Mouse (Mus musculus) heart, postnatal 0 days (tissue): ENCODE measurements around the gene Rad17. TPM values are rescaled to one million over a fixed set of nuclear protein-coding genes. Genes with fewer than 3 reads are reported as not detected.

Source experiments
- ATAC-seq: fragments of 200-750 bp; cut with Nextera tagmentation; 2 replicates; pipeline ENCODE4 v1.8.0; 2017; ENCODE audit warnings: low read depth, moderate number of reproducible peaks, moderate library complexity; ENCODE audit not compliant: insufficient read depth
- DNase-seq: peaks from one replicate; pipeline ENCODE4 v3.0.0-alpha.2; 2016; ENCODE audit warnings: low spot score
- H3K27ac ChIP-seq: fragments of 300-500 bp; sonication (generic); 2 replicates; pipeline ENCODE4 v1.5.1; 2014; ENCODE audit warnings: low read depth, mild to moderate bottlenecking
- H3K27me3 ChIP-seq: fragments of 300-500 bp; sonication (generic); 2 replicates; pipeline ENCODE4 v1.6.1; 2014; ENCODE audit warnings: low read length, mixed read lengths; ENCODE audit not compliant: control insufficient read depth, insufficient read depth
- H3K36me3 ChIP-seq: fragments of 300-500 bp; sonication (generic); replicated peaks from 2 replicates; pipeline ENCODE4 v1.6.1; 2014; ENCODE audit warnings: low read length, mixed read lengths; ENCODE audit not compliant: control insufficient read depth, insufficient read depth
- H3K4me1 ChIP-seq: fragments of 300-500 bp; sonication (generic); 2 replicates; pipeline ENCODE4 v1.6.1; 2014; ENCODE audit warnings: antibody characterized with exemption; ENCODE audit not compliant: control insufficient read depth, insufficient read depth
- H3K4me2 ChIP-seq: fragments of 300-500 bp; sonication (generic); 2 replicates; pipeline ENCODE4 v1.6.1; 2014; ENCODE audit warnings: low read depth, mild to moderate bottlenecking, low read length, moderate library complexity
- H3K4me3 ChIP-seq: fragments of 300-500 bp; sonication (generic); 2 replicates; pipeline ENCODE4 v1.5.1; 2014; ENCODE audit warnings: low read depth, low read length
- H3K9ac ChIP-seq: fragments of 300-500 bp; sonication (generic); replicated peaks from 2 replicates; pipeline ENCODE4 v1.6.1; 2014; ENCODE audit warnings: low read depth, low read length, mixed read lengths
- H3K9me3 ChIP-seq: fragments of 300-500 bp; sonication (generic); replicated peaks from 2 replicates; pipeline ENCODE4 v1.6.1; 2016; ENCODE audit warnings: low read length; ENCODE audit not compliant: control insufficient read depth
- CTCF ChIP-seq: IDR thresholded peaks from 2 replicates; pipeline ENCODE4 v1.5.1; 2016; ENCODE audit warnings: antibody characterized with exemption, control low read depth, low read depth
- EP300 ChIP-seq: IDR thresholded peaks from 2 replicates; pipeline ENCODE4 v1.6.1; 2016; ENCODE audit warnings: antibody characterized with exemption, low read depth
- WGBS: fragments of 180-500 bp; shearing (Covaris S2); extraction: QIAGEN DNeasy Blood & Tissue Kit; methylation state at CpG from one replicate; pipeline ENCODE4 v1.1.7; 2014; 5-methylcytosine and 5-hydroxymethylcytosine counted together
- polyA plus RNA-seq: library from polyadenylated mRNA; unstranded; fragments of >200 nt; fragmentation: Nextera tagmentation; extraction: Ambion mirVana; gene quantifications from 2 replicates; pipeline ENCODE4 v1.2.1, GENCODE M21; 2015
- total RNA-seq: library from RNA; depleted of rRNA; stranded (reverse); fragments of >200 nt; gene quantifications from 2 replicates; pipeline ENCODE4 v1.2.3, GENCODE M21; 2014; ENCODE audit warnings: low replicate concordance

The Rad17 gene
- total and polyA plus RNA-seq, 2 experiments from 2014 or later: 19.9 to 22.3 TPM

DNA sequence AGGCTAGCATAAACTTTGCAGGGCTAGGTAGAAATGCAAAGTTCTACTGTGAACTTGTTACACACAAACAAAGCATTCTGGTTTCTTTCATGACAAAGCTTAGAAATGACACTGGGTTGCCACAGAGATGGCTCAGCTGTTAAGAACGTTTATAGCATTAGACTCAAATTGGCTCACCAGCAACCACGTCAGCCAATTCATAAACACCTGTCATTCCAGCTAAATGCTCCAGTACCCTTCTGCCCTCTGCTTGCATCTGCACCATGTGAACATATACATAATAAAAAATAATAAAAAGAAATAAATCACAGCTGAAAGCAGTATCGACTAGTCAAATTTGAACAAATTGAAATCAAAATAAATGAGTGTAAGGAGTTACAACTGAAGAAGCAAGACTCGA, 28.6 kb downstream of the Rad17 start:
- no peak for TF ChIP-seq EP300
- no peak for TF ChIP-seq CTCF
- Histone ChIP-seq H3K27ac (no peak overlapping the region), H3K36me3 (peaks cover 68% of the 10 kb centered on the region), H3K27me3 (no peaks in the 10 kb centered on the region), H3K4me3 (no peak overlapping the region), H3K4me2 (no peak overlapping the region), H3K4me1 (no peaks in the 10 kb centered on the region), H3K9ac (no peak overlapping the region), H3K9me3 (no peaks in the 10 kb centered on the region)
- DNase-seq (no peak), ATAC-seq (no peak)
- 81% methylated on average over 4 of the region's 4 CpGs for WGBS

DNA sequence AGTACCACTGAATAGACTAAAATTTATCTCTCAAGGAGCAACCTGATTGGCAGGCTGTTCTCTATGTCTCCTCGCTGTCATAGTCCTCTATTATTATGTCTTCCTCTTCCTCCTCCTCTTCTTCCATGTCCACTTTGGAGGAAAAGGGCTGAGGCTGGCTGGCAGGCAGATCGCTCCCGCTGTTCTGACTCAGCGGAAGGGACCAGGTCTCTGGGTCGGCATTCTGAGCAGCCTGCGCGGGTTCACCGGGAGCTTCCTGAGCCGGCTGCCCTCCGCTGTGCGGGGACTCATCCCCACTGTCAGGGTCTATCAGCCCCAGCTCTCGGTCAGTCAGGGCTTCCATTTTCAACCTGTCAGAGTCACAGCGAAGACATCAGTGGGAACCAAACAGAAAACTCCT, 33.3 kb downstream of the Rad17 start:
- TF ChIP-seq CTCF: no peak
- no peak for TF ChIP-seq EP300
- no peak overlapping the region for H3K4me2 ChIP-seq
- DNase-seq (no peak), ATAC-seq (no peak)
- H3K4me1 ChIP-seq: no peaks in the 10 kb centered on the region
- WGBS: 83% methylated on average over 13 of the region's 13 CpGs
- H3K9me3 ChIP-seq: no peaks in the 10 kb centered on the region
- H3K27ac ChIP-seq: no peak overlapping the region
- H3K9ac ChIP-seq: no peak overlapping the region
- peaks cover 33% of the 10 kb centered on the region for H3K36me3 ChIP-seq
- no peak overlapping the region for H3K4me3 ChIP-seq
- no peaks in the 10 kb centered on the region for H3K27me3 ChIP-seq

DNA sequence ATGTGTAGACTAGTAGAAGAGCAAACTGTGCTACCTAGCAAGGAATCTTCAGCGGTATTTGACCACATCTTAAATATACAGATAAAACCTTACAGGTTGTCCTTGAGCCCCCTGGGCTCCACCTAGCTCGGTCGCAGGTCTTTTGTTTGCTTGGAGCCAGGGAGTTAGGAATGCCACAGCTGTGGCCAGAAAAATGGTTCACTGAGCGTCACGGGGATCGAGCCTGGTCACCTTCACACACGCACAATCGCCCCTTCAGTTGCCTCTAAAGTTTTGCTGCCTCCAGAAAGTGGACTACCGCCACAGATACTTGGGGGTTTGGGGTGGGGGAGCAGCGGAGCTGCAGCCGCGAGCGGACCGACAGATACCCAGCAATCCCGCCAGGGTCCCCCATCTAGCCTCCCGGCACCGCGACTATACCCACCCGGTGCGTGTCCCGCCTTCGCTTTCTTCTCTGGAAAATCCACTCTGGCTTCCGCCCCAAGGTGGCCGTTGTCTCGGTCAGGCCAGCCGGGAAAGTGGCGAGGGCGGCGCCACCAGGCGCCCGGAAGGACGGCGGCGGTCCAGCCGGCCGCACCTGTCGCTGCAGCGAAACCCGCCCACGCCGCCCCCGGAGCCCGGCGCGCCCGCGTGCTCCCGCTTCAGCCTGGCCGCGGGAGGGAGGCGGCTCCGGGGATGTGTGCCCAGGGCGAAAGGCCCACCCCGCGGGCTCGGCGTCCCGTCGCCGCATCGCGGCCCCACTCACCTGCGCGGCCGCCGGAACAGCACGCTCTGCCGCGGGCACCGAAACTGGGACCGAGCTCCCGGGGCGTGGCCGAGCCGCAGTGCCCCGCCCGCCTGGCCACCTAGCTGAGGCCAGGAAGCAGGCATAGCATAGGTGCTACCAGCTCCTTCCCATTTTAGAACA, 34.4 kb downstream of the Rad17 start, which contains the start of gene Marveld2:
TSS of gene Marveld2 (minus strand) at position 791 of the 907 bp plus-strand sequence.
- peak within 1 kb of the TSS; percentile 77 for H3K4me3 ChIP-seq
- no peak within 1 kb of the TSS for H3K27ac ChIP-seq
- peaks cover 24% of the 10 kb centered on the region for H3K36me3 ChIP-seq
- H3K27me3 ChIP-seq: no peaks in the 10 kb centered on the region
- ATAC-seq (peak; percentile 53; the same call in 1 of the 2 replicates), DNase-seq (no peak)
- 3% methylated on average over 77 of the region's 77 CpGs for WGBS
- no peaks in the 10 kb centered on the region for H3K4me1 ChIP-seq
- H3K4me2 ChIP-seq: peak within 1 kb of the TSS; percentile 99
- H3K9ac ChIP-seq: peak within 1 kb of the TSS; percentile 54
- no peak for TF ChIP-seq EP300
- no peak for TF ChIP-seq CTCF
- no peaks in the 10 kb centered on the region for H3K9me3 ChIP-seq

DNA sequence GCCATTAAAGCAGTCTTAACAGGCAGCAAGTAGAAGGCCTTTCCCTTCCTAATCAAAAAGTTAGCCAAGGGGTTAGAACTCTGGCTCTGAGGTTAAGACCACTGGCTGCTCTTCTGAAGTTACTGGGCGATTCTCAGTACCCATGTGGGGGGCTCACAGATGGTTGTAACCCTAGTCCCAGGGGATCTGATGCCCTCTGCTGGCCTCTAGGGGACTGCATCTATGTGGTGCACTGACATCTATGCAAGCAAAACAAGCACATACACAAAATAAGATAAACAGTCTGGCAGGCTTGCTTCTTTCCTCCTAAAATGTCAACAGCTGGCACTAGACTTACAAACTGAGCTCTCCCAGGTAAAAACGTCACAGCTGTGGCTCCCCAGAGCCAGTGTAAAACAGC, 37.9 kb downstream of the Rad17 start:
- Histone ChIP-seq H3K4me1 (no peaks in the 10 kb centered on the region), H3K9me3 (no peaks in the 10 kb centered on the region), H3K4me3 (no peak overlapping the region), H3K27me3 (no peaks in the 10 kb centered on the region), H3K4me2 (no peak overlapping the region), H3K36me3 (peaks cover 6% of the 10 kb centered on the region), H3K9ac (no peak overlapping the region), H3K27ac (no peak overlapping the region)
- no peak for TF ChIP-seq CTCF
- TF ChIP-seq EP300: no peak
- DNase-seq (no peak), ATAC-seq (no peak)
- WGBS: 54% methylated on average over 2 of the region's 2 CpGs

DNA sequence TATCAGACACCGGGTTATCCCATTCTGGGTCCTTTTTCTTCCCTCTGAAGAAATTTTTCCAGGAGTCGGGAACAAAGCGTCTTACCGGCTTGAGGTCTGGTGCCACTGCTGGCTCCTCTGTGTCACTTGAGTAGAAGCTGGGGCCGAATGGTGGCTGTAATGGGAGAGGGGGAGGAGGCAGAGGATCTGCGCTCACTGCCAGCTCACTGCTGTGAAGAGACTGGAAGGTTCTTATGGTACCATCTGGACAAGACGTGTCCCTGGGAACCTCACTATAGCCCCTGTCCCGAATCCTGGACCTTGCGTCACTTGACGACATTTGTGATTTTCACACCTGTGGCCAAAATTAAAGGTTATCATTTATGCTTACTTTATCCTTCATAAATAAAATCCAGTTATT, 38.6 kb downstream of the Rad17 start:
- DNase-seq: no peak
- no peak for ATAC-seq
- H3K27ac ChIP-seq: no peak overlapping the region
- no peak overlapping the region for H3K4me3 ChIP-seq
- no peak overlapping the region for H3K9ac ChIP-seq
- TF ChIP-seq EP300: no peak
- no peaks in the 10 kb centered on the region for H3K27me3 ChIP-seq
- WGBS: 88% methylated on average over 10 of the region's 10 CpGs
- no peaks in the 10 kb centered on the region for H3K9me3 ChIP-seq
- H3K36me3 ChIP-seq: peaks cover under 1% of the 10 kb centered on the region
- no peak overlapping the region for H3K4me2 ChIP-seq
- no peaks in the 10 kb centered on the region for H3K4me1 ChIP-seq

DNA sequence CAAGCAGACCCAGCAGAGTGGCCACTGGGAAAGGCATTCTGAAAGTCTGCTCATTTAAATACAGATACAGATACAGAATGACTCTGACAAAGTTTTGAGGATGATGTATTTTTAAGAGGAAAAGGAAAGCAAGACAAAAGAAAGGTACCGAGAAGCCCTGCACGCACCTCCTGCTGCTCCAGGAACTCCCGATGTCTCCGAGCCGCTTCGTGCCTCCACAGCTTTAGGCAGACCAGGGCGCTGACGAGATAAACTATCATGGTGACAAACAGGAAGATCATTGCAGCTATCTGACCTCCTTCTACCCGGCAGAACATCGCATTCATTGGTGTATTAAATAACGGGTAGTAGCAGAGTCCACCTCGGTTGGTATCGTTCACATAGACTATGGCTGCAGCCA, 39.6 kb downstream of the Rad17 start:
- H3K27me3 ChIP-seq: no peaks in the 10 kb centered on the region
- H3K36me3 ChIP-seq: no peaks in the 10 kb centered on the region
- ATAC-seq: no peak
- H3K9me3 ChIP-seq: no peaks in the 10 kb centered on the region
- H3K9ac ChIP-seq: no peak overlapping the region
- no peak overlapping the region for H3K4me2 ChIP-seq
- H3K27ac ChIP-seq: no peak overlapping the region
- no peak for DNase-seq
- H3K4me3 ChIP-seq: no peak overlapping the region
- WGBS: 76% methylated on average over 13 of the region's 13 CpGs
- no peaks in the 10 kb centered on the region for H3K4me1 ChIP-seq
- TF ChIP-seq CTCF (no peak), EP300 (no peak)
